Mouse (Mus musculus): ENCODE measurements at regions not wholly inside any gene's neighbourhood (a gene's known extent, or its start where the extent isn't known, plus 50 kb on each side); places are given as distances from the start of the nearest gene placed in this dataset.

DNA sequence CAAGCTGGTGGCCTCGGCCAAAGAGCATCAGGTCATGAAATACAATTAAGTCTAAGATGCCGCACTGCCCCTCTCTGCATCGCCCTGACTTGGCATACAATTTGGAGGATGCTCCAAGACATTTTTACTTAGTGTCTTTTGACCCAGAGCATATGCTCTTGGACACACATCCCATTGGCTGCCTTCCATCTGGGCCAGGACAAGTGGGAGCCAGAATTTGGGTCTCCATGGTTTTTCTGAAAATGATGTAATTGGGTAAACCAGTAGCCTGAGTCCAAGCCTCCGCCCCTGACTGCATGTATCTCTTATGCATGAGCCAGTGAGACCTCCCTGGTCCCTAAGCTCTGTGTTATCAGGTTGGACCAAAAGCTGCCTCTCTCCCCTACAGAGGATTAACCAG lies 117.1 kb upstream of the Rpl38 start:
- in situ Hi-C loops (cut with MseI, MboI) = no loop called here

DNA sequence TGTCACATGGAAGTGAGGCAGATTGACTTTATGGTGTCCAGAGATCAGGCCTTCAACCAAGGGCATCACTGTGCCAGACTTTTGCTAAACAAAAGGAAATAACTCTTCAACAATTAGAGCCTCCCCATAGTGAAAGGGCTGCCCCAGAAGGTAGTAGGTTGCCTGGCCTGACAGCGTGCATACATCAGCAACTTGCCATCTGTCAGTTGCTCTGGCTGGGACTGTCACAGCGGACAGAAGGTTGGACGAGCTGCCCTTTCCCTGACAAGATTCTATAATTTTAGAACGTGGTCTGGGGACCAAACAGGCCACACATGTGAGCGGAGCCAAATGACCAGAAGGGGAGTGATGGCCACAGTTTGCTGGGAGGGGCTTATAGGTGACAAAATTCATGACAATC lies 119.7 kb upstream of the Rpl38 start:
- in situ Hi-C loops (cut with MseI, MboI) = no loop called here

DNA sequence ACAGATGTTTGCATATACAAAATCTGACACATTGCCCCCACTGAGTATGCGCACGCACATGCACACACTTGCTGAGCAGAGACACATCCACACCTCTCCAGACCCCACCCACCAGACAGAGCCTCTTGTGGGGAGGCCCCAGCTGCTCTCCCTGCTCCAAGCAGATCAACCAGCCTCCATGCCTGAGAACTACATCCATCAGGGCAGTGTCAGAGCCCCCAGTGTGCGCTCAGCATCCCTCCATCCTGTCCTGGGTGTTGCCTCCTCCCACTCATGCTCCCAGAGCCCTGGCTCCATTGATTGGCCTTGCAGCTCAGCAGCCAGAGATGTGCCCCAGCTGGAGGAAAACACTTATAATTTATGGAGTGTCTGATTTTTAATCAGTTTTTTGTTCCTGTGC lies 124.1 kb upstream of the Rpl38 start:
- in situ Hi-C loops (cut with MseI, MboI) = no loop called here

DNA sequence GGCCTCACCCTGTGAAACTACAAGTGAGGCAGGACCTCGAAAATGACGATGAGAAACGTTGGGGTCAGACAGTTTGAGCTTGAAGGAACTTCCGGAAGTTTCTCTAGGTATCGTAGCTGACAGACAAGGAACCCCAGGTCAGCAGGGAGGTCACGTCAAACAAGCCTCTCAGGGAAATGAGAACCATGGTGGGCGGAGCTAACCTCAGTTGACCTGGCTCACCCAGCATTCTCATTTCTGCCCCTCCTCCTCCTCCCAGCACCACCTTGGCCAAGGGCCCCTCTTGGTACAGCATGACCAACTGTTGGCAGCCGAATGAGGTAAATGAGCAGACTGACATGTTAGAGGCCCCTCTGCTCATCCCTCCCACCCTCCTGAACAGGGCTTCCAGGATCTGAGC lies 126.2 kb upstream of the Rpl38 start:
- in situ Hi-C loops (cut with MseI, MboI) = no loop called here

DNA sequence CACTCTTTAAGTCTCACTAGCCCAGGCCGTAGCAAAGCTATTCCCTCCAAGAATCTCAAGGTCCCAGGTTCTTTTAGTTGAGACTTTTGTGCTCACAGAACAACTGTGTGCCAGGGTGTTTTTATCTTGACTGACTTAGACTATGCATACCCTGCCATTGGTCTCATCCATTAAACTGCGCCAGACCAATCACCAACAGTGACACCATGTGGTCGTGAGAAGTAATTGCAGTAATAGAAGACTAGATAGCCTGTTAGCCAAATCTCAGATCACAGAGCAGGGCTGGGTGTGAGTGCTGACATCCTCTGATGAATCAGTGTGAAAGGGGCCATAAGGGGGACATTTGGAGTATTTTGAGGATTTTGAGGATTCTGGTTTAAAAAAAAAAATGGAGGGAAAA lies 127.8 kb upstream of the Rpl38 start:
- in situ Hi-C loops (cut with MseI, MboI) = no loop called here

DNA sequence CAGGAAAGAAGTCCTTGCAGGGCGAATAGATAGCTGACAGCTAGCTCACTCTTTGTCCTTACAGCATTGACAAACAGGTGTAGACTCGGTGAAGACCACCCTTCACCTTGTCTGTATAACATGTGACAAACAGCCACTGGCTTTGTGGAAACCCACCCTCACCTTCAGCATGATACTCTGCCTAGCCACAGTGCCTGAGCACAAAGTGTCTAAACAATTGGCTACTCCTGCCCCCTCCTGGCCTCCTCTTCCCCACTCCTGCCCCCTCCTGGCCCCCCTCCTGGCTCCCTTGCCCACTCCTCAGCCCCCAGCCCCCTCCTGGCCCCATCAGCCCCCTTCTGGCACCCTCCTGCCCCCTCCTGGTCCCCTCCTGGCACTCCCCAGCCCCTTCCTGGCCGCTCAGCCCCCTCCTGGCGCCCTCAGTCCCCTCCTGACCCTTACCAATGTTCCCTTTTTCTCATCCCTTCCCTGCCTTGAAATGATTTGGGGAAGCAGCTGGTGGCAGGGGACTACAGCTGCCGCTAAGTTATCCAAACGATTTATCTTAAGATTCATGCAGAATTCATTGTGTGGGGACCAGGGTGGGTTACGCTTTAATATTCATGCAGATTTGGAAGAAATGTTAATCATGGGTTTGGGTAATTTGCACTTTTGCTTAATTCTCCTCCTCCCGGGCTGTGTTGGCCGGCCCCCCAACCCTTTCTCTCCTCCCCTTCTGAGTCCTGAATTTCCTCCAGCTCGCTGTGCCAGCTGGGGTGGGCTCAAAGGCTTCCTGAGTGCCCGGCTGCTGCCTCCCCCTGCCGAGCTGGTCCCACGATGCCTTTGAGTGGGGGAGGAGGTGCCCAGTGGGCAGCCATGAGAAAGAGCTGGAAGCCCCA lies 131.5 kb upstream of the Rpl38 start:
- in situ Hi-C loops (cut with MseI, MboI) = no loop called here

DNA sequence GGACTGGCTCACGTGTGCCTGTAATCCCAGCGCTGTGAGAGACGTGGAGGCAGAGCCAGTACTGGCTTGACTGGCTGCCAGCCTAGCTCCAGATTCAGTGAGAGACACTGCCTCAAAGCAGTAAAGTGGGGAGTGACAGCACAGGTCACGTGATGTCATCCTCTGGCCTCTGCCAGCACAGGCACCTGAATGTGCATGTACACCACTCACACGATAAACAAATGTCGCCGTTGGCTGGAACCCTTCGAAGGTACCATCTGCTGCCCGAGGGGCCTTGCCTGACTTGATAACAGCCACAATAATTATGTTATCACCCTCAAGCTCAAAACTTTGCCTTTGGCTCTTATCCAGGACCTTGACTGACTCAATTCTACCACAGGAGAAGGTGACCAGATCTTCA lies 132.4 kb upstream of the Rpl38 start:
- in situ Hi-C loops (cut with MseI, MboI) = no loop called here

DNA sequence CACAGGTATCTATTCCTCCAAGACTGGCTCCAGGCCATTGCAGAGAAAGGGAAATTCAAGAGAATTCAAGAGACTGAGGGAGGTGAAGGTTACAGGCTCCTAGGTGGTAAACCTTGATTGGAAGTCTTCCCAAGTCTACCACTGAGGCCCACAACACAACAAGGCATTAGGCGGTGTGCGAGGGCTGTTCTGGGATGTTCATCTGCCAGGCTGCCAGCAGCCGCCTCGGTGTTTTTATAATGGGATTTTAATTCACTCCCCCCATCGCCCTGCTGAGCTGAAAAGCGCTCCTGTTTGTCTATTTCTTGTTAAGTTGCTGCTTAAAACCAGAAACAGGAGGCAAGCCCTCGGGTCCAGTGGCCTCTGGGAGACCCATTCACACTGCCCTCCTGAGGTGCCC lies 133.9 kb upstream of the Rpl38 start:
- in situ Hi-C loops (cut with MseI, MboI) = no loop called here

DNA sequence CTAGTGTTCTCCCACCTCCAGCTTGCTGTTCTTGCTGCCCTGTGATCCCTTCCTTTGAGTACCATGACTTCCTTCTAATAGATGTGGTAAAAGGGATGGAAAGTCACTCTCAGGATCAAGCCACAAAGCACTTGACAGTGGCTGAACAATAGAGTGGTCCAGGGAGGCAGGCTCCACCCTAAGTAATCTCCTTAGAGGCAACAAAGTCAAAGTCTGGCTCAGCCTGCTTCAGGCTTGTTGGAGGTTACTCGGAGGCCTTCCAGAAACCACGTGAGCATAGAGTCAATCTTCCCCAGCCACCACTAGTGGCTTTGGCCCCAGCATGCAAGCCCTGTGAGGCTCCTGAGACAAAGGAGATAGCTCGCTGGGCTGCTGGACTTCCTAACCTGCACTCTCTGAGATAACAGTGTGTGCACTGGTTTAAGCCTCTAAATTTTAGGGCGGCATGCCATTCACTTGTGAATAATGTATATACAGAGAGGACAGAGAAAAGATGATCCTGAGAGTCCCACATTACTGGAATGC lies 137.0 kb upstream of the Rpl38 start:
- in situ Hi-C loops (cut with MseI, MboI) = no loop called here

DNA sequence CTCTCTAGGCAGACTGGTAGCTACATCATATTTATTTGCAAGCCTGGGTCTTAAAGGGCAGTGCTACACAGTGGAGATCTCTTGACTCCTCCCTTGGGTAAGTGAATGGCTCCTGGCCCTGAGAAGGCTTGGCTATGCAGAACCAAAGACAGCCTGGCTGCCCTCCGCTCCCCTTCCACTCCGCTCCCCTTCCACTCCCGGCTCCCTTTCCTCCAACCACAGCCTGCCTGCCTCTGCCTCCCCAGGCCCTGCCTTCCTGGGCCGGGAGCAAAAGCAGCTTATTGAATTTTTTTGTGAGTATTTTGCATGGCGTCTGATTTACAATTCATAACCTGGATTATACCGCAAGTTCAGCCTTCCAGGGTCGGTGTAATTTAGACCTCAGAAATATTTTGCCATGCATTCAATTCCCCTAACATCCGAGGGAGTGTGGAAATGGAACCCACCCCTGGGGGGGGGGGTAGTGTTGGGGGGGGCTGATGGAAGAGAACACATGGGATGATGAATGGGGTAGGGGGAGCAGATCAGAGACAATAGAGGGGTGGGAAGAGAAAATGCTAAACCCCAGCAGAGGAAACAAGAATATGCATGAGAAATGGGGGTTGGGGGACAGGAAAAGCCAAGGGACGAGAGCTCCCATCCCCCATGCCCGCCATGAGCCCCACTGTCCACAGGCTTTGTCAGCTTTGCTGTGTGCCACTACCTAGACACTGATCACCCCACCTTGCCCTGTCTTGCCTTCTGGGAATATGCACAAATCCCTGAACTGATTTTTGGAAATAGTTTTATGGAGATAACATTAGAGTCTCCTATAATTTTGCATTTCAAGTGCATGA lies 139.2 kb upstream of the Rpl38 start:
- in situ Hi-C loops (cut with MseI, MboI) = no loop called here

DNA sequence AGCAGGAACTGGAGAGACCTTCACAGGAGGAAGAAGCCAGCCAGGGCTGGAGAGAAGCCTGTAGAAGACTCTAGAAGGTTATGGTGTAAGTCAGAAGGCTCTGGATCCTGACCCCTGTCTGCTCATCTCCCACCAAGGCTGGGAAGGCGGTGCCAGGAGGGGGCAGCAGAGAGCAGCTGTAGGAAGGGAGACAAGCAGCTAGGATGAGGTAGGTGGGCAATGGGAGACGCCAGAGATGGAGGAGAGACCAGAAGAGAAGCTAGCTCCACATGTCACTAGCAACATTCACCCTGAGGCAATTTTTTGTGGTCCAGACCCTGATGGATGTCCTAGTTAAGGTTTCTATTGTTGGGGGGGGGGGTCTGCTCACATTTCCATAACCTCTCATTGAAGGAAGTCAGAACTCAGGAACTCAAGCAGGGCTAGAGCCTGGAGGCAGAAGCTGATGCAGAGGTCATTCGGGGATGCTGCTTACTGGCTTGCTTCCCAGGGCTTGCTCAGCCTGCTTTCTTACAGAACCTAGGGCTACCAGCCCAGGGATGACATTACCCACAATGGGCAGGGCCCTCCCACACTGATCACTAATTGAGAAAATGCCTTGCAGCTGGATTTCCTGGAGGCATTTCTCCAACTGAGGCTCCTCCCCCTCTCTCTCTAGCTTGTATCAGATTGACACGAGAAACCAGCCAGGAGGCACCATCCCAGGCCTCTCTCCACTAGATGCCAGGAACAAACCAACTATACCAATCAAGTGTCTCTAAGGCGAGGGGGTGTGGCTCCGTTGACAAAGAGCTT lies 144.7 kb upstream of the Rpl38 start:
- in situ Hi-C loops (cut with MseI, MboI) = no loop called here

DNA sequence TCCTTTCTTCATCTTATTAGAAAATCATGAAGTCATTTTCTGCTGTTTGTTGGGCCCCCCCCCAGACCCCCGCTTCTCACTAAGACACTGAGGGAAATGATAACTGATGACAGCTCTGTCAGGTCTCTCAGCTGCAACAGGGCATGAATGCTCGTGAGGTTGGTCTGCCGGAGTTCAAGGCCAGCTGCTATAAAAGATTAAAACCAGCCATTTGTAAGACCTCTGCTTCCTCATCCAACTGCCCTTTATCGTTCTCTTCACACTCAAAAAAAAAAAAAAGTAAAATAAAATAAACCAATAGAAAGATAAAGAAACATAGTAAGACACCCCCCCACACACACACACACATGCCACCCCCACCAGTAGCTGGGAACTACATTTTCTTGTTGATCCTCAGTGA lies 153.0 kb upstream of the Rpl38 start:
- in situ Hi-C loops (cut with MseI, MboI) = no loop called here

DNA sequence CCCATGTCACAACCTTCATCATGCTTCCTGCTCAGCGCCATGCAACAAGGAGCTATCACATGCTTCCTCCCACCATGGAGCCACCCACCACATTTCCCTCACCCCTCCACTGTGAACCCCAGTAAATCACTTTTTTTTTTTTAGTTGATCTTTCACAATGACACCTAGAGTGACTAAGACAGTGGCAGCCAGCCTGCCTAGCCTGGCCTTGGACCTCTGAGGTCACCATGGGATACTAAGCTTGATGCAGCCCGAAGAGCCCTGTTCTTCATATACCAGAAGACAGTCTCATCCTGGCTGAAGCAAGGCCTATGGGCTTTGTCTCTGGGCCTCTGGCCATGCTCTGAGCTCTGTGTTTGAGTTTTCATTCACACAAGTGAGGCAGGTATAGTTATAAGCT lies 154.2 kb upstream of the Rpl38 start:
- in situ Hi-C loops (cut with MseI, MboI) = no loop called here

DNA sequence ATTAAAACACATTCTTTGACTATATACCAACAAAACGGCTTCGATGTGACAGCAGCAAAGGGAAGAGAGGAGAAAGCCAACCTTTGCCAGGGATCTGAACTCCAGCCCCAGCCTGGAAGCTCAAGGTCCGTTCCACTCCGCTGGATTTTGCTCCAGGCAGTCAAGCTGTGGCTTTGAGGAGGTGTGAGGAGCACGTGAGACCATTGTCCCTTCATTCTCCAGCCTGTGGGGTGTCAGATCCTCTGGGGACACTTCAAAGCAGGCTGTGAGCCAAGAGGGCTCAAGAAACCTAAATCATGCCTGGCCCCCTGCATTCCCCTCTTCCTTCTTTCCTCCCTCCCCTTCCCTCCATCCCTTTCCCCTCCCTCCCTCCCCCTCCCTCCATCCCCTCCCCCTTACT lies 154.9 kb upstream of the Rpl38 start:
- in situ Hi-C loops (cut with MseI, MboI) = no loop called here

DNA sequence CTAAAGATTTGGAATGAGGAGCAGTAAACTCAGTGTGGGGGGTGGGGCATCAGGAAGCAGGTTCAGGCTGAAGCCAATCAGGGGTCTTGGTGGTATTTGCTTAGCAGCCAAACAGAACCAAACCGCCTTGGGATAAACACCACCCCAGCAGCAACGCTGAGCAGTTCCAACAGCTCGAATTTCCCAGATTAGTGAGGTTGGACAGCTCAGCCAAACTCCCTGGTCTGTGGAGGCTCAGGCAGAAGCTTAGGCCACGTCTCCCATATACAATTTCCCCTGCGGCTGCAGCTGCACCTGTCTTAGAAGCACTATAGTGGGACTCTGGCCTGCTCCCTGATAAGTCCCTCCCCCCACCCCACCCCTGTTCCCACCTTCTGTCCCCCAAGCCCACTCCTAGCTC lies 156.3 kb upstream of the Rpl38 start:
- in situ Hi-C loops (cut with MseI, MboI) = no loop called here

DNA sequence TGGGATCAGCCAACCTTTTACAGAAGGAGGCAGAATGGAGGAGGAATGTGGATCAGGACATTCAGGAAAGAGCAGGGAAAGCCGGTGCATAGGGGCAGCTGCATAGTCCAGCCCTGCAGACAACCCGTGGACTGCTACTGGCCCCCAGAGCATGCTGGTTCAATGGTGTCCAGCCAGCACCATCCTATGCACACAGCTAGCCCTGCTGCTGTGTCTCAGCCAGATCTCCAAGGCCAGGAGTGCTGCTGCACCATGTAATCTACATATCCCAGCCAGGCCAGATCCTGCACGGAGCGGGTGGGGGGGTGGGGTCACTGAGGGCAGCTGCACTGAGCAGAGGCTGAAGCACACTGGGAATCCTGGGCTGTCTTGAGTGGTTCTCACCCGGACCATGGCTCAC lies 165.8 kb upstream of the Rpl38 start:
- in situ Hi-C loops (cut with MseI, MboI) = no loop called here

DNA sequence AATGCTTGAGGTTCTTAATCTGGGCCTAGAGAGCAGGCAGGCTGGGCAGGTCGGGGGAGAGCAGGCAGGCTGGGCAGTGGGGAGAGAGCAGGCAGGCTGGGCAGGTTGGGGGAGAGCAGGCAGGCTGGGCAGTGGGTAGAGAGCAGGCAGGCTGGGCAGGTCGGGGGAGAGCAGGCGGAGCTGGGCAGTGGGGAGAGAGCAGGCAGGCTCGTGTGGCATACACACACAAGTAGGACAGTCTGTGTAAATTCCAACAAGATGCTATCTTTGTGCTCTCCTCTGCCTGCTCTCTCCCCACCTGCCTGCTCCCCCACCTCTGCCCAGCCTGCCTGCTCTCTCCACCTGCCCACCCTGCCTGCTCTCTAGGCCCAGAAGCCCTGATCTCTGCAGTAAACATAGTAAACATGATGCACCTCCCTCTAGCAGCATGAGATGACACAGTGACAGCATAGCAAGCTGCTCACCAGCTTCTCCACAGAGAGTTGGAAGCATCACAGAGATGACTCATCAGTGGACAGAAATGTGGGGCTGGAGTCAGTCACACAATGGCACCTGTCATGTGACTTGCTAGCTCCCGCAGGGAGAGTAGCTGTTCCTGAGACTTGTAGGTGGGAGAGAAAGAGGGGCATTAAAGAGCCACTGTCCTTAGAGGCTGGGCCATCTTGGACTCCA lies 166.3 kb upstream of the Rpl38 start:
- in situ Hi-C loops (cut with MseI, MboI) = no loop called here

DNA sequence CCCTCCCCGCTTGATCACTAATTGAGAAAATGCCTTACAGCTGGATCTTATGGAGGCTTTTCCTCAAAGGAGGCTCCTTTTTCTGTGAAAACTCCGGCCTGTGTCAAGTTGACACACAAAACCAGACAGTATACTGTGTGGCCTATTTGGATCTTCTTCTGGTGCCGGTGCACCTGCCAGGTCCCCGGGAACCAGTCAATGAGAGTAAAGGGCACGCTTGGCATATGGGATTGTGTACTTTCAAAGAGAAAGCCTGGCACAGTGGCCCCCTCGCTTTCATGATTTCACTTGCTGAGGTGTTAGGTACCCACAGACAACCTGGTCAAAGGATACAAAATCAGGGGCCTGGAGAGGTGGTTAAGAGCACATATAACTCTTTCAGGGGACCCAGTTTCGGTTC lies 167.9 kb upstream of the Rpl38 start:
- in situ Hi-C loops (cut with MseI, MboI) = no loop called here

DNA sequence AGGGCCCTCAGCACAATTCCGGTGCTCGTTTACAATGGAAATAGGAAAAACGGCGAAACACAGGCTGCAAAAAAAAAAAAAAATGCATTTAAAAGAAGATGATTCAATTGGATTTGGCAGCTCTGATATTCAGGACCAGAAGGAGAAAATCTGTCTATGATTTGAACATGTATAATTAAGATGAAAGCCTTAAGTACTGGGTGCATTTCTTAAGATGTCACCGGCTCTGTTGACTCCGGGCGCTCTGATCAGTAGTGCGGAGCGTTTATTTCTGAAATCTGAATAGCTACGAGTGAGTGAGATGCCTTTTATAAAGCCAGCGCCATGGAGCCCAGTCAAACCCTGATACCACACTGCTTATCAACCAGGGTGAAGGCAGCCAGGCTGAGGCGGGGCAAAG lies 168.7 kb upstream of the Rpl38 start:
- in situ Hi-C loops (cut with MseI, MboI) = no loop called here

DNA sequence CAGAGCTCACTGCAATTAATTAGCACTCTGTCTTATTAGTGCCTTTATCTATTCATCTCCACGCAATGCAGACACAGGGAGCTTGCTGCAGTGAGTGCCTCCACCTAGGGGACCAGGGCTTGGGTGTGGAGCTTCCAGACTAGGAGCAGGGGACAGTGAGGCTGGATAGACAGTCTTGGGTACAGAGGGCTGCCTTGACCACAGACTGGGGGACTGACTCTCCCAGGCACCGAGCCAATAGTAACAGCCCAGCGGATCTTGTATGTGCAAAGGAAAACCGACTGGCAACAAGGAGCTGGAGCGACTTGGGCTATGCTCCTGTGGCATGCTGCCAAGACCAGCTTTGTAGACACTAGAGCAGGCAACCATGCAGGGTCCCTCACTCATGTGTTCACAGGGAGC lies 172.8 kb upstream of the Rpl38 start:
- in situ Hi-C loops (cut with MseI, MboI) = no loop called here

DNA sequence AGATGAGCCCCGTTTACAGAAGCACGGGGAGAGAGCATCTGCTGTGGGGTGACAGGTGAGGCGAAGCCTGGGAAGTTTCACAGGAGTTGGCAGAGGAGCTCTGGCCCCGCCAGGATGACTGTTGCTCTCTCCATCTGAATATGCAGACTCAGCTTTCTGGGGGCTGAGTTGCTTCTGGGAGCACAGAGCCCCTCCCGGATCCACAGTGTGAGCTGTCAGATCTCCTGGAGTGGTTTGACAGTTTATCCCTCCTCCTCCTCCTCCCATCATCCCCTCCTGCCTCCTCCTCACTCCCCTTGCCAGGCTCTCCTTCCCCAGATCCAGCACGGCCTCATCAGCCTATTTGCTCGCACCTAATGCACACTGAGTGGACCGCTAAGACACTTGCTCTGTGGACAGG lies 181.9 kb upstream of the Rpl38 start:
- in situ Hi-C loops (cut with MseI, MboI) = no loop called here

DNA sequence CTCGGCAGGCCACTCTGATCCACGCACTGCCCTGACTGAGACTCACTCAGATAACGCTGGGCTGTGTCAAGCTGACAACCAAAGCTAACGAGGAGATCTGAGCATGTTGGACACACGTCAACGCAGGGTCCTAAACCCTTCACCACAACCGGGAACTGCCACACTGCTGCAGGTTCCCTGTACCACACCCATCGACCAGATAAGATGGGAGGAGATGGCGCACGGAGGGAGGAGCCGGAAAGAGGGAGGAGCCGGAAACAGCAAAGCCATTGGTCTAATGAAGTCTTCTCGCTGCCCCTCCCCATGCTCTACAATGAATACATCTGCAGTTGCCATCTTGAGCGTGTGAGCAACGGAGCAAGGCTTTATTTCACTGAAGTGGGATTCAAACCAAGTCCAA lies 182.9 kb upstream of the Rpl38 start:
- in situ Hi-C loops (cut with MseI, MboI) = no loop called here
